Mouse (Mus musculus) MEL (cell line): ENCODE data around the gene Hist1h2bc.

Experiments
- CHD1 ChIP-seq: IDR thresholded peaks from 2 replicates; pipeline ENCODE4 v1.6.1; 2012; ENCODE audit warnings: low read depth, mild to moderate bottlenecking, inconsistent platforms, low read length, improper control_type of control experiment
- CTCF ChIP-seq, 3 experiments: IDR thresholded peaks in 2 of 3; conservative IDR thresholded peaks in 1 of 3; 2 replicates each; pipeline ENCODE4 v1.5.1; 2011 to 2012; ENCODE audit warnings: low read length in 3 of 3, low read depth in 2 of 3, mild to moderate bottlenecking in 2 of 3, improper control_type of control experiment in 1 of 3, inconsistent platforms in 1 of 3, mixed read lengths in 1 of 3, moderate library complexity in 1 of 3; ENCODE audit not compliant: control insufficient read depth in 1 of 3, insufficient read depth in 1 of 3, poor library complexity in 1 of 3, severe bottlenecking in 1 of 3
- ELF1 ChIP-seq: IDR thresholded peaks from 2 replicates; pipeline ENCODE4 v1.6.1; 2014; ENCODE audit warnings: low read depth, mild to moderate bottlenecking, inconsistent platforms, low read length, improper control_type of control experiment, moderate library complexity
- JUND ChIP-seq: IDR thresholded peaks from 2 replicates; pipeline ENCODE4 v1.6.1; 2011; ENCODE audit warnings: low read depth, mild to moderate bottlenecking, improper control_type of control experiment, low read length
- MAX ChIP-seq: IDR thresholded peaks from 2 replicates; pipeline ENCODE4 v1.6.1; 2011; ENCODE audit warnings: low read length, improper control_type of control experiment
- NELFE ChIP-seq: IDR thresholded peaks from 2 replicates; pipeline ENCODE4 v1.6.1; 2011; ENCODE audit warnings: low read depth, low read length, improper control_type of control experiment
- POLR2A ChIP-seq, 2 experiments: IDR thresholded peaks; 2 replicates each; pipeline ENCODE4 v1.6.1; 2011 to 2012; ENCODE audit warnings: low read length in 2 of 2, mild to moderate bottlenecking in 2 of 2, control low read depth in 1 of 2, improper control_type of control experiment in 1 of 2, low read depth in 1 of 2, moderate library complexity in 1 of 2; ENCODE audit not compliant: control insufficient read depth in 1 of 2, insufficient read depth in 1 of 2, poor library complexity in 1 of 2
- POLR2AphosphoS2 ChIP-seq: IDR thresholded peaks from 2 replicates; pipeline ENCODE4 v1.6.1; 2011; ENCODE audit warnings: low read length, improper control_type of control experiment
- ZC3H11A ChIP-seq: IDR thresholded peaks from 2 replicates; pipeline ENCODE4 v1.6.1; 2012; ENCODE audit warnings: low read depth, mild to moderate bottlenecking, inconsistent platforms, low read length, improper control_type of control experiment
- ZKSCAN1 ChIP-seq: IDR thresholded peaks from 2 replicates; pipeline ENCODE4 v1.6.1; 2012; ENCODE audit warnings: low read depth, mild to moderate bottlenecking, inconsistent platforms, low read length, improper control_type of control experiment, moderate library complexity

GRCm38 (mm10) chr13:23740910-23741309 lies 56.9 kb downstream of the Hist1h2bc start:
- TF ChIP-seq POLR2AphosphoS2 = no peak
- TF ChIP-seq ELF1 = no peak
- TF ChIP-seq CHD1 = no peak
- no peak for TF ChIP-seq MAX
- TF ChIP-seq ZKSCAN1 = no peak
- no peak for TF ChIP-seq POLR2A (IDR thresholded peaks at IDR 0.05; ENCODE audit: control insufficient read depth in 1 of 2, insufficient read depth in 1 of 2, low read depth in 1 of 2, low read length in 2 of 2, poor library complexity in 1 of 2)
- TF ChIP-seq JUND = no peak
- no peak for TF ChIP-seq NELFE
- no peak for TF ChIP-seq ZC3H11A
- no peak for TF ChIP-seq CTCF (IDR thresholded peaks at IDR 0.05 in 2 of 3, conservative IDR thresholded peaks at IDR 0.05 in 1 of 3; ENCODE audit: control insufficient read depth in 1 of 3, insufficient read depth in 1 of 3, low read depth in 2 of 3, low read length in 3 of 3, poor library complexity in 1 of 3, severe bottlenecking in 1 of 3)
